Mouse (Mus musculus) c-Kit-positive CD71-negative TER-119-negative erythroid progenitor cells, embryonic 14.5 days (primary cell): Measurements from ENCODE around the gene Mreg.

Experiments
- DNase-seq: peaks from one replicate; pipeline ENCODE4 v3.0.0-alpha.2; 2013; ENCODE audit warnings: low read depth

The Mreg gene

DNA sequence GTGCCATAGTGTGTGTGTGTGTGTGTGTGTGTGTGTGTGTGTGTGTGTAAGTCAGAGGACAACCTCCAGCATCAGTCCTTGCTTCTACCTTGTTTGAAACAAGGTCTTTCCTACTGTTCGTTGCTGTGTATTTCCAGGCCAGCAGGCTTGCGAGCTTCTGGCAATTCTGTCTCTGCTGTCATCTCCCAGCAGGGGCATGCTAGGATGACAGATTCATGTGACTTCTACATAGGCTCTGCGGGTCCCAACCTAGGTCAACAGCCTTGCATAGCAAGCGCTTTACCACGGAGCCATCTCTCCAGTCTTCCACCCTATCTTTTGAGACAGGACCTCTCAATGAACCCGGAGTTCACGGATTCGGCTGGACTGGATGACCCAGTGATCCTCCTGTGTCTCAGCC lies 20.7 kb downstream of the Mreg start:
- DNase-seq = no peak

DNA sequence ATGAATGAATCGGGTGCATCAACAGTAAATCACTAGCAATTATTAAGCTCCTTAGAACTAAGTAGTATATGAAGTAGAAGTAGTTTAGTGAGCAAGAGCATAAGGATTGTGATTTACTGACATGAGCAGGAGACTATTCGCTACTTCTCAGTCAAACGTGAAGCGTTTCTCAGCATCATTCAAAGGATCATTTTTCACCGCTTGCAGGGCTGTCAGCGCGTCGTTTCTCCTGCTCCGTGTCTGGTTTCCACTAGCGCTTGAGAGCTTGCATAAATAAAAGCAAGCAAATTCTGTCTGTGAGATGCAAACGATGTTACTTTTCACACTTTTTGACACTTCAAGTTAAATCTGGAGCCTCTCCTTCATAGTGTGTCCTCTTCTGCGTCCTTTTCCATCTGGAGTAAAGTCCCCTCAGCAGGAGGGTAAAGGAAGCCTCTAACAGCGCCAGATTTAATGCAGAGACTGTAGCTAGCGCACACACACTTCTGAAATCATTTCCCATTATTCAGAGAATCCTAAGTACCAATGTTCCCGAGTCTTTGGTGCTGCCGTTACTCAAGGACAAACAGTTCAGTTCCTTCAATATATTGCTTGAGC lies 23.9 kb downstream of the Mreg start:
- DNase-seq = no peak

DNA sequence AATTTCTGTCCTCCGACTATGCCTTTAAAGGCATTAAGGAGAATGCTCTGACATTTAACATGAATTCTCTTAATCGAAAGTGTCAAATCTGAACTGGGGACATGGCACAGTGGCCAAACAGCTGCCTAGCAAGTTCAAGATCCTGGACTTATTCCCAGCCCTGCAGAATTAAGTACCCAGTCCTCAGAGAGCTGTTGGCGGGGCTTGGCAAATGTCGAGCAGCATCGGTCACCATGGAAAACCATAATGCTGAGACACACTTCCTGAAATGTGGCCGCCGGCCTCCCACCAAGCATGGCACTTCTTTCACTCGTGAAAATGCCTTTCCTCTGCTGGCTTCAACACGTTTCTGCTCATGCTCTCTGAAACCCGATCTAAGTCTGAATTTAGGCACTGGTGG lies 24.6 kb downstream of the Mreg start:
- DNase-seq = no peak

- no peak for DNase-seq
Observed at GRCm38 (mm10) chr1:72186151-72186550, 26.0 kb downstream of the Mreg start.

DNA sequence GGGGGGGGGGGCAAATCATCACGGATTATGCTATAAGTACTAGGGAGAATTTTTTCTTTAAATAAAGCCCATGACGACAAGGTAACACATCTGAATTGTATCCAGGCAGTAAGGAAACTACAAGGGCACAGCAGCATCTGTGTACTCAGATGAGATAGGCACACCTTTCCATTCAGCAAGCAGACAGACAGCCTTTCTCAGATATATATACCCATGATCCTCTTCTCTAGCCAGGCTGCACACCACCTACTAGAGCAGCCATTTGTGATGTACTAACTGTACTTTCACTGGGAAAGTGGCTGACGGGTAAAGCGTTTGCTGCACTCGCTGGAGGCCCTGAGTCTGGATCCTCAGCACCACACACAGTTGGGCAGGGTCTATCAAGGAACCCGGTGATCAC lies 28.6 kb downstream of the Mreg start:
- no peak for DNase-seq

- DNase-seq = no peak
Observed at GRCm38 (mm10) chr1:72182930-72183499, 29.1 kb downstream of the Mreg start.

DNA sequence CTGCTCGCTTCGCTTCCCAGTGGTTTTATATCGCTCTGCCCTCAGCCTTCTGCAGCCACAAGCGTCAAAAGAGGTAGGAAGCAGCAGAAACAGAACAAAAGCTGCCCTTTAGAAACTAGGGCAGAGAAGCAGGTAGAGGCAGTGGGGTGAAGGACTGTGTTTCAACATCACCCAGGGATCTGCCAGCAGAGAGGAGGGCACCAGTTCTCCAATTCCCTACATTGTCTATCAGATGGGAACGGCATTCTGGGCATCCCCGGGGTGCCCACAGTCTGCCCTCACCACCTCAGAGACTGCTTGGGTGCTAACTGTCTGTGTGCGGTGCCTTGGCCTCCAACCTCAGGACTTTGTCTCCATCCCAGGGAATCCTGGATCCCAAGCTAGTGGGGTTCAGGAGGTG lies 32.2 kb downstream of the Mreg start:
- DNase-seq = no peak

DNA sequence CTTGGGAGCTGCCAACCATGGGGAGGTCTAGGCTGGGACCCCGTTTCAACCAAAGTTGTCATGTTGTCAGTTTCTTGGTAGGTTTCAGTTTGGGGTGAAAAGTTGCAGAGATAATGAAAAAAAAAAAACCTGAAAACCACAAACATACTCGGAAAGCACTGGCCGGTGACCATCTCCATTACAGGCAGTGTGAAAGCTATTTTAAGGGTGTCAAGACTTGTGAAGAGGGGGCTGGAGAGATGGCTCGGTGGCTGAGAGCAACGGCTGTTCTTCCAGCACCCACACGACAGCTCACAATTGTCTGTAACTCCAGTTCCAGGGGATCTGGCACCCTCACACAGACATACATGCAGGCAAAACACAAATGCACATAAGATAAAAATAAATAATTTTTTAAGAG lies 35.9 kb downstream of the Mreg start:
- no peak for DNase-seq

DNA sequence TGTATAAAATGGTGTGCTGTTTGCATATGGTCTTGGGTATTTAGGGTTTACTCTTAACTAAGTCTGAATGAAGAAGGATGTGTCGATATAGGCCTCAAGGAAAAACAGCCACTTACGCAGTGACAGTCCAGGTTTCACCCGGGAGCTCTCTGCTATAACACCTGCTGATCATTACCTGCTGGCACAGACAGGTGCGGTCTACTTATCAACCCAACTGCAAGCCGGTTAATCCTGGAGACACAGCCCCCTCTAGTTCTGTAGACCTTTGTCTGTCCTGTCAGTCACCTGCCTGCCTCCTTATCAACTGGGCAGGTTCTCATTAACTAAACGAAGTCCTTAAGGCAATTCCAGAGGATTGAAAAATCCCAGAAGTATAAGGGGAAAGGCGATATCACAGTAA lies 37.9 kb downstream of the Mreg start:
- DNase-seq = no peak

DNA sequence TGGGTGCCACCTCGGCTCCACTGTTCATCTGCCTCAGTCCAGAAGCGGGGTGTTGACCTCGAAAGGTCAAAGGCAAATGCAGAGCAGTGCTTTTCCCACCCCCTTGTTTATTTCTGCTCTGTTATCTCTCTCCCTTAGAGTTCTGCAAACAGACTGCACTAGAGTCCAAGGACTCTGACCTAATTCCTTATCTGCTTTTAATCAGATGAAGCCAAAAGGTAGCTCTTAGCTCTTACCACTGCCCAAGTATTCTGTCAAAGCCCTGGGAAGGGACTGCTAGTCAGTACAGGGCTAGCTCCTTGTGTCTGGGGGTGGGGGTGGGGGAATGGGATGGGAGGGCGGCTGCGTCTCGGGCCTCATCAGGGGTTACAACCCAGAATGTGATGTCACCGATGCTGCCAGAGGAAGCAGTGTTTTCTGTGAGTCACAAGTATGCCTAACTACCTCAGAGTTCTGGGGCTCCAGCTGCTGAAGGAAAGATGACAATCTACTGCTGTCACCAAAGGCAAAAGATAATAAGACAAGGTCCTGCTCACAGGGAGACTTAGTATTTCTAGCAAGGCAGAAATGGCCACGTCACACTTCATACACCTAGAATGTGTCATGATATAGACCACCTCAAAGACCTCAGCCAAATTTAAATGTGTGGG lies 38.6 kb downstream of the Mreg start:
- DNase-seq = no peak

DNA sequence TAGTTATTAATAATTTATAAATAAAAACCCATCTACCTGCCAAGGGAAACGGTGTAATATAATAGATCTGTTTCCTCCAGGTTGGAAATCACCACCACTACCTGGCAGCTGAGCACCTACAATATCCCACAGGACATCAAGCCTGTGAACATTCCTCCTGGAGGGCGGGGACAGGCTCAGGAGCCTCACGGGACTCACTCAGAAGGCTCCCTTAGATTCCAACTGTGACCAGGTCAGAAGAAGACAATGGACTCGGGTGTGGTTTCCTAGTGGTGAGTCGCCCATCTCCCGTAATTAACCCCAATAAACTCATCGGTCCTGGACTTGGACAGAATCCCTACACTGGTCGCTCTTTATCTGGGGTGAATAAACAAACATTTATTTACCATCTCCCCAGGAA lies 39.3 kb downstream of the Mreg start:
- no peak for DNase-seq

DNA sequence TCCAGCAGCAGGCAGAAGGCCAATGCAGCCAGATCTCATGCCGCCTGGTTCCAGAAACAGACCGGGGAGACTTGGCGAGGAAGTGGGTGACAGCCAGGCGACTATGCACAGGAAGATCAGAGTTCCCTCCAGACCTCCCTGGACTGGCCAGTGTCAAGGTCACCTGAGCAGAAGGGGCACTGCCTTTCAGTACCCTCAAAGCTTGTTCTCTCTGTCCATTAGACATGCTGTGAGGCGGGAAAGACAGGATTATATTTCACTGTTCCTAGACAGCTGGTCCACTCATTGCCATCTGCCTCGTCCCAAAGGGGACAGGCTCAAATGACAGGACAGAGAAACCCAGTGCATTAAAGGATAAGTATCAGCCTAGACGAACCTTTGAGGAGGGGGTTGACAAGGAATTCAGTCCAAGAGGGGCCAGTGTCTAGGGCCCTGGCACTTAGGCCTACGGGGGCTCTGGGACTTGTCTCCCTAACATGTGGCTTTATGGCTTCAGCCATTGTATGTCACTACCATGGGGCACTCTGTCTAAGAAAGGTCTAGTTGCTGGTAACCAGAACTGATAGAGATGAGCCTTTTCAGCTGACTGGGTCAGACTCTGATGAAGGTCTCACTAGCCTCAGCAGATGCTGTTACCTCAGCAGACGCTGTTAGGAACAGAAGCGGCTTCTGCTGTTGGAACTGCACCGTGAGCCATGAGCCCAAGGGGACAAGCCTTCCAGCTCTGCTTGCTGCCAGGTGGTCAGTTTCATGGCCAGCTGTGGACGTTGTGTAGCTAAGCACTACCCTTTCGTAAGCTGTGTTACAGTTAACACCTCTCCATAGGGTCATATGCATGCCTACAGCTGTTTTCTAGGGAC lies 40.9 kb downstream of the Mreg start:
- DNase-seq = no peak

DNA sequence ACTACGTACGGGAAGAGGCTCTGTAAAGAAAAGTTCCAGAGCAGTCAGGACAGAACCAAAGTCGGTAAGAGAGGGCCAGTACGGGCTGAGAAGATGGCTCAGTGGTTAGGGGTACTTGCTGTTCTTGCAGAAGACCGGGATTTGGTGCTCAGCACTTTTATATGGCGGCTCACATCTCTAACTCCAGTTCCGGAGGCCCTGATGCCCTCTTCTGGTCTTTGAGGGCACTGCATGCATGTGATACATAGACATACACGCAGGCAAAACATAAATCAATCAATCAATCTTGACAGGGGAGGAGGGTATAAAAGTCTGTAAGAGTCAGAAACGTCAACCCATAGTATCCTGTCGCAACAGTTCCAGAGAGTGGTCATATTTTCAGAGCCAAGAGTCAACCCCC lies 45.1 kb downstream of the Mreg start:
- no peak for DNase-seq

DNA sequence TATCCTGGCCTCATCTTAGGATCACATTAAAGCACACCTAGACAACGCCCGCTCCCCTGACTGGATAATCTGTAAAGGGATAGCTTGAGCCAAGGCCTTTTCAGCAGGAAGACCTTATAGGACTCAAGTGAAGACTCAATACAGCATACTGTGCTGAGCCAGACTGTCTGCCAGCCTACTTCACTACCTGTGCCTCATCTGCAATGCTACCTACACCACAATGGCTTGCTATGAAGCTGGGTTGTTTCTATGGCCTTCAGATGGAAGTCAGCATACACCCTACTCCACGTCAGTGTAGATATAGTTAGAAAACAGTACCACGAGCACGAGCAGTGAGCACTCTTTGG lies 45.7 kb downstream of the Mreg start:
- DNase-seq = no peak

GRCm38 (mm10) chr1:72165723-72166467 lies 46.2 kb downstream of the Mreg start:
- peak; percentile 7 for DNase-seq

GRCm38 (mm10) chr1:72160321-72160720 lies 51.8 kb downstream of the Mreg start:
- no peak for DNase-seq

DNA sequence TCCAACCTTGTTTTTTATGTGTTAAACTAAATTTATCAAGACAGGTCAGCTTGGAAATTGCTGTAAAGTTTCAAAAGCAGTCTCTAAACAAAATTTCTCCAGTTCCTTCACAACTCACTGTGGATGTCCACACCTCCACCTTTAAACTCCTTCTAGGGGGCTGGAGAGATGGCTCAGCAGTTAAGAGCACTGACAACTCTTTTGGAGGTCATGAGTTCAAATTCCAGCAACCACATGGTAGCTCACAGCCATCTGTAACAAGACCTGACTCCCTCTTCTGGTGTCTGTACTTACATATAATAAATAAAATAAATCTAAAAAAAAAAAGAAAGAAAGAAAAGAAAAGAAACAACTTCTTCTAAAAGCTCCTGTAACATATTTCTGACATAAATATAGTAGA lies 67.1 kb downstream of the Mreg start:
- no peak for DNase-seq

GRCm38 (mm10) chr1:72144426-72144825 lies 67.7 kb downstream of the Mreg start:
- DNase-seq = no peak

GRCm38 (mm10) chr1:72141893-72142480 lies 70.1 kb downstream of the Mreg start:
- peak; percentile 59 for DNase-seq

- no peak for DNase-seq
Observed at GRCm38 (mm10) chr1:72136101-72136500, 76.0 kb downstream of the Mreg start.

DNA sequence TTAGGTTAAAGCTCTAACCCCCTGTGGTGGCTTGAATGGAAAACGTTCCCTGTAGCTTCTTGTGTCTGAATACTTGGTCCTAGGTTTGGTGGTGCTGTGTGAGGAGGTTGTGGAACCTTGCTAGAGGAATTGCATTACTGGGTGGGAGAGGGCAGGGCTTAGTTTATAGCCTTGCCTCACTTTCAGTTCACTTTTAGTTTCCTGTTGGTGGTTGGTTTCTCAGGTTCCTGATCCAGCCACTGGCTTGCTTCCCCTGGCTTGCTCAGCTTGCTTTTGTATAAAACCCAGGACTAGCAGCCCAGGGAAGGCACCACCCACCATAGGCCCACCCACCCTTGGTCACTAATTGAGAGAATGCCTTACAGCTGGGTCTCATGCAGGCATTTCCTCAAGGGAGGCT lies 77.6 kb downstream of the Mreg start:
- DNase-seq = no peak
